Mouse (Mus musculus): ENCODE data around the gene Dpp4.

Dpp4 gene

DNA sequence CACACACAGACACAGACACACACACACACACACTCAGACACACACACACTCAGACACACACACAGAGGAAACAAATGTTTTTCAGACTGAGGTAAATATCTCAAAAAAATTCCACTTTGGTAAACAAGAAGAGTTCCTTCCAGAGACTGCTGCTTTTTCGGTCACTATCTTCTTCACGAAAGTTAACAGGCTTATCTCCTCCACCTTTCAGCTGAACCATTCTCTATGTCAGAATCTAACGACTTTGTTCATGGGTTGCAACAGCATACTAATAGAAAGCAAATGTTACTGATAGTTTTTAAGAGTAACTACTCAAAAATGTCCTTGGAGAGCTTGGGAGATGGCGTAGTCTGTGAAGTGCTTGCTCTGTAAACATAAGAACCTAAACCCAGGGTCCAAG is 124.5 kb downstream of the Dpp4 start:
- no peak for DNase-seq (ENCODE audit: low read depth, low spot score)

GRCm38 (mm10) chr2:62285847-62286246 is 126.2 kb downstream of the Dpp4 start:
- no peak for DNase-seq (ENCODE audit: low read depth, low spot score)

- DNase-seq (ENCODE audit: low read depth, low spot score) = no peak
Observed at GRCm38 (mm10) chr2:62285026-62285425, 127.0 kb downstream of the Dpp4 start.

Measured in forelimb bud, embryonic 11.5 days (tissue).